17 mouse cellular contexts compared by ENCODE assay signal in genomic region chr13:47549626-47550025, GRCm38 (mm10).
"Had no signal": no experiment of that assay in that cellular context is flagged by ENCODE, and none has a peak within 500 bp of the region (broad histone marks: within the 10 kb centered on the region; RNA-seq: fewer than 3 reads in every experiment).

No protein-coding gene starts in this region.

- DNase-seq: kidney, adult 11 months; kidney, adult 9 months; kidney, postnatal 36 days; layer of hippocampus, adult 9-11 months; layer of hippocampus, postnatal 36 days; left cerebral cortex, postnatal 4 days; lung, embryonic 14.5 days; lung, postnatal 4 days; right cerebral cortex, postnatal 4 days; spleen, adult 18-20 months; thymus, postnatal 36 days had no signal

- H3K36me3 ChIP-seq: liver, embryonic 15.5 days; neural tube, embryonic 15.5 days; stomach, embryonic 15.5 days had no signal

- H3K4me2 ChIP-seq: liver, embryonic 11.5 days; liver, embryonic 15.5 days; lung, embryonic 14.5 days; neural tube, embryonic 15.5 days; stomach, embryonic 15.5 days had no signal

- H3K4me1 ChIP-seq: liver, embryonic 15.5 days; neural tube, embryonic 15.5 days; stomach, embryonic 15.5 days had no signal

- H3K9ac ChIP-seq: liver, embryonic 15.5 days; lung, embryonic 14.5 days; neural tube, embryonic 15.5 days; stomach, embryonic 15.5 days had no signal

- H3K27ac ChIP-seq: kidney, postnatal 0 days; liver, embryonic 15.5 days; neural tube, embryonic 15.5 days; stomach, embryonic 15.5 days had no signal

- H3K4me3 ChIP-seq: liver, embryonic 15.5 days; myocyte; neural tube, embryonic 15.5 days; stomach, embryonic 15.5 days had no signal

- H3K9me3 ChIP-seq: liver, embryonic 15.5 days; neural tube, embryonic 15.5 days; stomach, embryonic 15.5 days had no signal

- H3K27me3 ChIP-seq: liver, embryonic 15.5 days; neural tube, embryonic 15.5 days; stomach, embryonic 15.5 days had no signal
